Mouse (Mus musculus): ENCODE data around the gene Slc22a6.

DNA sequence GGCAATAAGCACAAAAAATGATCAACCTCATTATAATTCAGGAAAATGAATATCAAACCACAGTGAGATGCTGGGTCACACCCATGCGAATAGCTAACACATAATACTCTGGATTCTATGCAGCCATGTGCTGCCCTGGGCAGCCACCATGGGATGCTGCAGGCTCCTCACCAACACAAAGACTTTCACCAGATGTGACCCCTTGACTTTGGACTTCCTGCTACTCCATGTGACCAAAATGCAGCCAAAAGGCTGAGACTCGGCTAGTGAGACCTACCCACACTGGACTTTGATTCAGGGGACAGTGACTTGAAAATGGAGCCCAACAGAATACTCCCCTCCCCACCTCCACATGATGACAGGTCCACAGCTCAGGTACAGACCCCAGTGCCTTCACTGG lies 12.4 kb downstream of the Slc22a6 start:
- TF ChIP-seq CTCF (IDR thresholded peaks at IDR 0.05 in 2 of 3, conservative IDR thresholded peaks at IDR 0.05 in 1 of 3; ENCODE audit: control insufficient read depth in 1 of 3, insufficient read depth in 1 of 3, low read depth in 2 of 3, low read length in 3 of 3, poor library complexity in 1 of 3, severe bottlenecking in 1 of 3) = no peak
- no peak for TF ChIP-seq EP300 (IDR thresholded peaks at IDR 0.05; ENCODE audit: low read depth in 1 of 2, low read length in 2 of 2)
- no peak for TF ChIP-seq USF2 (IDR thresholded peaks at IDR 0.05; ENCODE audit: borderline replicate concordance in 1 of 2, insufficient read depth in 1 of 2, low read depth in 1 of 2, low read length in 2 of 2)
